Mouse (Mus musculus): Measurements from ENCODE around the gene Cacna2d1.

Gene Cacna2d1

DNA sequence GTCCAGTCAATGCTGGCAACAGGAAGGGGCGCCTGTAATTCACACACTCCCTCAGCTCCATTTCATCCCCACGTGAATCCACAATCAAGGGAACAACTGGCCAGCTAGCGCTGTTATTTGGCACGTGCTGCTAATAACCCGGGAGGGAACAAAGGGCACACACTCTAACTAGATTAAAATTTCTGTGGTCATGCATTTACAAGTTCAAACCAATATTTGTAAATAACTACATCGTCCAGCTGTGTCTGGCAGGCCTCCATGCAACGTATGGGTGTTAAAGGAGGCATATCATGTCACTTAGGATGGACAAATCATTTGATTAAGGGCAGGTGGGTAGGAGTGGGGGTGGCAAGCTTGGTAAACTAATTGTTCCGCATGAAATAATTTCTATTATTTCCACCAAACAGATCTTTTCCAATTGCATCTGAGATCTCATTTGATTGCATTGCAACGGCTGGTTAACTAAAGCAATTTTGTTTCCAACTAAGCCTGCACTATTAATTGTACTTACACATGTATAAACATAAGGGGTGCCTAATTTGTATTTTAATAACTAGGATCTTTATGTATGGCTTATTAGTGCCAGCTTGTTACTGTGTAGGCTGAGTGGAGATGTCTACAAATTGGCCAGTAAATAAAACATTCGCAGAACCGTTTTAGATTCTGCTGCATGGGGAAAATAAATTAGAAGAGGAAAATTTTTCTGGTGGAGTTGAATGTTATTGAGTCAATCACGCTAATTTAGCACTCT lies 231.8 kb downstream of the Cacna2d1 start:
- peak; percentile 3 to 6 for DNase-seq

DNA sequence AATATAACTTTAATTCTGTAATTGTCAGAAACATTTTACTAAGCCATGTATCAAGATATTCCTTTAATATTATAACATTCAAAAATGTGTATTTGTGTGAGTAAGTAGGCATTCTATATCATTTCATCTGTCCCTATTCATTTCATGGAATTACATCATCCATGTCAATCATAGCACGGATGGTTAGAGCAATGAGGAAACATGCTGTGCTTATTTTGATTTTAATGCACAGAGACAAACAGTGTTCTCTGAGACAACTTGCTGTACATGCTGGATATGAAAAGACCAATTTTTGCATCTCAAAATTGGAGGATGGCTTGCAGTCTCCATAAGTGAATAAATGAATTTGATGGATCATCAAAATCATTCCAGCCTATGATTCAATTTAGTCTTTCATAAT lies 232.4 kb downstream of the Cacna2d1 start:
- DNase-seq: no peak

DNA sequence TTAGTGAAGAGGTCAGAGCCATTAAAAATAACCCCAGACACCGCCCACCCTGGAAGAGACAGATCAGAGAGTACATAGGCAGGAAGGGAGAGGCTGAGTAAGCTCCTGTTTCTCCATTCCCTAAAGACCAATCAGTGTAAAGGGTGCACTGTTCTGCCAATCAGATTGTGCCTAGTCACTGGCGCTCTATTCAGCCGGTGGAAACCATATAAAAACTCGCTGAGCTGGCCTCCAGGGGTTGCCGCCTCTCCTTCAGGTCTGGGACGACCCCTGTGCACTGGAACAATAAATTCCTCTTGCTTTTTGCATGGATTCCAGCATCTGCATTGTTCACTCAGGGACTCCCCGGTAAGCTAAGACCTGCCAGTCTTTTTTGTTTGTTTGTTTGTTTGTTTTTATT lies 246.6 kb downstream of the Cacna2d1 start:
- no peak for DNase-seq

DNA sequence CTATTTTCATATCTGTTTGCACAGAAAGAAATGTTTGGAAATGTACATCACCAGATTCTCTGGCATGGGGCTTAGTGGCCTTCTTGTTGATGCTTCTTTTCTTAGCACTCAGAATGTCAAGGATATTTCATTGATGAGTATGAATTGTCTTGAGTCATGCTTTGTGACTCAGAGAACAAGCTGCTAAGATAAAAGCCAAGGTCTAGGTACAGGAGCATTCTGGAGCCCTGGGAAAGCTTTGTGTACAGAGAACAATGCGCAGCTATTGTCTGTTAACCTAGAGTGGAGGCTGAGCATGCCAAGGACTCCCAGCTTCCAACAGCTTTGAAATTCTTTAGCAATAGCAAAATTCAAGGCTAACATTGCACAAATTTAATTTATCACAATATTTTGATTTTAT lies 249.6 kb downstream of the Cacna2d1 start:
- DNase-seq: no peak

DNA sequence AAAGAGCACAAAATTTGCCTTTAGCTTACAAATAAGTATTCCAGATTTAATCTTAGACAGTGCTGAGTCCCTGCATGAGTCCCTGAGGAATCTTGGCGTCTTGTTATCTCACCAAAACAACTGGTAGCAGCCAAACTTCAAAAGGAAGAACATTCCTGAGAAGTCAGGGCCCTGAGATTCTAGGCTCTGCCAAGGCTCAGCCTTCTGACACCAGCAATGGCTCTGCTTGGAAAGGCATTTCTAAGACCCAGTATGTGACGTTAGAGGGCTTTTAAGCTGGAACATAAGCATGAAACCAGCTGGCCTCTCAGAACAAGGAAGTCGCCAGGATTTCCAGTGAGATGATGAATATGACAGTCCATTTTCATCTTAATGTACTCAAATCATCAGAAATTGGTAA lies 253.4 kb downstream of the Cacna2d1 start:
- DNase-seq: no peak

DNA sequence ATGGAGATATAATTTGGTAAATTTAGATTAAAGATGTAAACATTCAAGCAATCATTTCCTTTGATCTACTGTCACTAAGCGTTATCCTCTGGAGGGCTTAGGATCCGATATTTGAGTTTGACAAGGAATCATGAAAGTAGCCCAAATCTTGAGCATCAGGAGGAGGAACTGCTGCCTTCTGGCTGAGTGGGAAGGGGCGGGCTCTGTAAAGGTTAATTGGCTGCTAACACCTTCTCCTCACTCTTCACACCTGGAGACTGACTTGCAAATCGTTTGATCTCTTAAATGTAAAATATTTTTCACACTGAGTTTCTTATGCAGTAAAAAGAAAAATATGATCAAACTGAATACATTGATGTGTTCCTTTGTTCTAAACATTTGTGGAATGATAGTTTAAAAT lies 255.4 kb downstream of the Cacna2d1 start:
- DNase-seq: no peak

DNA sequence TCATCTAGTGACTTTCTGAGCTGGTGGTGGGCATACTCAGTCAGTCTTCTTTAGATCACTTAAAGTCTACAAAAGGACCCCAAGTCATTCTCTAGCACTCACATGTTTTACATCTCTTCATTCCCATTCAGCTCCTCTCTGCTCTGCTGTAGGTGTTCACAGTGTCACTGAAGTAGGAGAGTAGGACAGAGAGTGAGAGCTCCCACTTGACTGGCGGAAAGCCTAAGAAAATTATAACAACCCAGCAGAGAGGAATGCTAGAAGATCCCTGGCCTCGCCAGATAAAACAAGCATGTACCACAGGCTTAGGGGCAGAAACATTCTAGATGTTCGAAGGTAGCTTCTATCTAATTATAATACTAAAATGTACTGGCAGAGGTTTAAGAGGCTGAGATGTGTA lies 256.7 kb downstream of the Cacna2d1 start:
- no peak for DNase-seq

DNA sequence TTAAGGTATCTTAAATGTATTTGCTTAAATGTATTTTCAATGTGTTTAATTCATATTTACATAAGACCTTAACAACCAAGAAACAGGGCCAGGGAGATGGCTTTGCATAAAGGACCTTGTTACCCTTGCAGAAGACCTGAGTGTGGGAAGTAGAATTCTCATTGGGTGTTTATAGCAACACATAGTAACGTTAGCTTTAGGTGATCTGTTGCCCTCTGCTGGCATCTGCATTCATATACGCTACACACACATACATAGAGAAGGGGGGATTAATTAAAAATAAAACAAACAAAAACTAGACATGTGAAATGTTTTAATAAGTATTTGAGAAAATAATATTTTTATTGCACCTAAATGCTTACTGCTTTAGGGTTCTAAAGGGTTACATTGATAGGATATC lies 265.3 kb downstream of the Cacna2d1 start:
- DNase-seq: peak; percentile 6 to 20

DNA sequence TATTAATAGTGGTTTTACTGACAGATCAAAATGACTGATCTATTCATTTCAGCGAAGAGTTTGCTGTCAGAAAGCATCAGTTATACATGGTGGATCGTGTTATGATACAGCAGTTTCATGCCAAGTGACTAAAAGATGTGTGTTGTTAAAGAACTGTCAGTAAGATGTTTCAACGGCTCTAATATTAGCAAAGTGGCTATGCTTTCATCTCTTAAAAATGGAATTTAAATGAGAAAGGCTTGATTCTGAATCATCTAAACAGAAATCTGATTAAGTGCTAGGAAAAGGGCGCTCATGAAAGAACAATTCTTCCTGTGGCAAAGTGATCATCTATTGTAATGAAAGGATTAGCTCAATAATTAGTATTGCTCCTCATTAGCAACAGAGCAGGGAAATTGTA lies 287.5 kb downstream of the Cacna2d1 start:
- DNase-seq: no peak

DNA sequence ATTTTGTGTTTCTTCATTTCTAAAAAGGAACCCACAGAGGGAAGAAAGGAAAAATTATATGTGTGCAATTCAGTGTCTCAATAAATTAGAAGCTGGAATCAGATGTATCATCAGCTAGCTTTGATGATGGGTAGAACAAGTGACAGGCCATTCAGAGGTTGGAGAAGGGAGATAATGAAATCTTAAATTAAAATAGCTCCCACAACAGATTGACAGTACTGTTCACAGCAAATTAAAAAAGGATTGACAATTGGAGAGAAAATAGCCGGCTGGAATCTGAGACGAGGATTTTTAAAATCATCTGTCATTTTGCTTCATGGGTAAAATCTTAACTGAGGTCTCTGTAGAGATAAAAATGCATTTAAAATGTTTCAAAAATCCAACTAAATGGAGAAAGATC lies 290.9 kb downstream of the Cacna2d1 start:
- no peak for DNase-seq

DNA sequence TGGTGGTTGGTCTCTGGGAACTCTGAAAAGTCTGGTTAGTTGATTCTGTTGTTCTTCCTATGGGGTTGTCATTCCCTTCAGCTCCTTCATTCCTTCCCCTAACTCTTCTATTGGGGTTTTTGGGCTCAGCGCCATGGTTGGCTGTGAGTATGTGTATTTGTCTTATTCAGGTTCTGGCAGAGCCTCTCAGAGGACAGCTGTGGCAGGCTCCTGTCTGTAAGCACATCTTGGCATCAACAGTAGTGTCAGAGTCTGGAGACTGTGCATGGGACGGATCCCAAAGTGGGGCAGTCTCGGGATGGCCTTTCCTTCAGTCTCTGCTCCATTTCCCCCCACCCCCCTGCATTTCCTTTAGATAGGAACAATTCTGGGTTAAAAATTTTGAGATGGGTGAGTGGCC lies 294.9 kb downstream of the Cacna2d1 start:
- DNase-seq: peak in 1 of 2 experiments; percentile 3

DNA sequence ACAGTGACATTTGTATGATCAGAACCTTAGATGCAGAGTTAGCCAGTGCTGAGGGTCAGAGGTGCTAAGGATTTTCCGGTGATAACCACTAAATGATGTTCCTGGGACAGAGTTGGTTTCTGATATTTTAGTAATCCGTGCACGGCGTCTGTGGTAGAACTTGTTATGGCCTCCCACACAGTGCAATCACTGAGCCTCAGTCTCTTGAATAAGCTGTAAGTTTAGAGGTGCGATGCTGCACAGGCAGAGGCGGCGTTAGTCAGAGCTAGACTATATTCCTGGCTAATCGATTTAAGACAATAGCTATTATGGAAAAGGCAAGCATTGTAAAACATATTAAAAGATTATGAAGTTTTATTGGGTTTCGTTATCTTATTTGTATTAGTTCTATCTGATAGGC lies 297.0 kb downstream of the Cacna2d1 start:
- no peak for DNase-seq

DNA sequence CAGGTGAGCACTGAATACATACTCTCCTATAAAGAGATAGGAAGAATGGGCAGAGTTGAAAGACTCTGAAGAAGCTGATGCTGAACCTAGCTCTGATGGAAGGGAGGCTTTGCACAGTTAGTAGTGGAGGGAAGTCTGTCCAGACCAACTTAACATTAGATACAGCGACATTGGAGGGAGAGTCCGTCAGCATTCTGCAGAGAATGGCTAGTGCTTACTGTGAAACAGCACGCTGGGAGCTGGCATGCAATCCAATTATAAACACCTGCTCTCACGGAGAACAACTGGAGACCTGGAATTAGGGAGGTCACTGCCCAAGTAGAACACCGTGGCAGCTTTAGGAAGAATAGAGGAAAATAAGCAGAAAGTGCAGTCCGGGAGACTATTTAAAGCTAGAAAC lies 300.4 kb downstream of the Cacna2d1 start:
- no peak for DNase-seq

DNA sequence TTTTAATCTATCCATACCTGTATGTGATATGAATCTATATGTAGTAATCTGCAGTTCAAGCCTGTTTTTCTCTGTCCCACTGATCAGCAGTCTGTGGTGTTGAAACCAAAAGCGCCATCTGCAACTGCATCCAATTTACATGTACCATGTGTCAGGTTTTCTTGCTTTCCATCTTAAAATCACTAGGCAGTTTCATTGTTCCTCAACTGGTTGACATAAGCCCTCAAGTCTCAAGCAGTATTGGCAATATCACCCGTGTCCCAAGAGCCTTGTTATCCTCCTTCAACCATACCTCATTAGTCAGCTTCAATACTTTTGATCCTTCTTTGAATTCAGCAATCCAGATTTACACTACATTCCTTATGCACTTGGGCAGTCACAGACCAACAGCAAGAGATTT lies 301.4 kb downstream of the Cacna2d1 start:
- no peak for DNase-seq

DNA sequence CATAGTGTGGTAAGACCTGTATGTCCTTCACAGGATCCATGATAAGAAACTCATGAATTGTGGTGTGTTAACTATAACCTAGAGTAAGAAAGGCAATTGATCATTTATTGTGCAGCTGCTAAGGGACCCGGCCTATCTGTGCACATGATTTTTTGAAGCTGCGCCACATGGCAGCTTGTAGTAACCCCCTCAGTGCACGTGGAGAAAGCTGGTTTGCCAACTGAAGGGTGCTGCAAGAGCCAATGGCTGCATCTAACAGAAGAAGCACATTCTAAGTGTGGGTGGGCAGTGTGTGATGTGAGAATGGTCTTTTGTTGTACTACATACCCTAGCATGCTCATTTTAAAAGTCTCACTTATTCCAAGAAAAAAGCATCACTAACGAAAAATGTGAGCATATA lies 302.1 kb downstream of the Cacna2d1 start:
- no peak for DNase-seq

DNA sequence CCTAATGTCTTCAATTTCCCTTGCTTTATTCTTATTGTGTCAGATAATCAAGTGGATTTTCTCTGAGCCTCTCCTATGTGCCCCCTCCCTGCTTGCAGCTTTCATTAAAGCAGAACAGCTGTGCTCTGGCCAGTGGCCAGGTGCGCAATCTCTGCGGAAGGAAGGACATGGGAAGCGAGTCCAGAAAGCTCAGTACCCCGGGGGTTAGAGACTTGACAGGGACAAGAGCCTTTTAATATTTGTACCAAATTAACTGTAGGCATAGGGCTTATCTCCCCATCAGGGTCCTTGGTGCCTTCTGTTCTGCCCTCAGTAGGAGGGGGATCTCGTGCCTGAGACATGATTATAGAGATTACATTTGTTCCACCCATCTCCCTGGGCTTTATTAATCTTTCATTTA lies 303.5 kb downstream of the Cacna2d1 start:
- peak; percentile 75 to 77 for DNase-seq

DNA sequence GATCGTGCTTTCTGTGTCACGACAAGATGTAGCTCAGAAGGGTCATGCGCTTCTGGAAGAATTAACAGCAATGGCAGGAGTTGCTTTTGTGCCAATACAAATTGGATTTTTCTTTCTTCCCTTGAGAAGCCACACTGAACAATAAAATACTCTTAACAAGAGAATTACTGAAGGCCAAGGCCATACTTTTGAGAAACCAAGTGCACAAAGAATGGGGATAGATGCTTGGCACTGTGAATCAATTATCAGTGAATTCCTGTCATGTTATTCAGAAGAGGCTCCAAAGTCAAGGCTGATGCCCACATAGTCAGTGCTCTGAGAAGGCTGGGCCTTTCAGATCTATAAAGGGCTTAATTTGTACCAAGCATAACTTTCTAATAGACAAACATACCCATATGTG lies 305.8 kb downstream of the Cacna2d1 start:
- no peak for DNase-seq

DNA sequence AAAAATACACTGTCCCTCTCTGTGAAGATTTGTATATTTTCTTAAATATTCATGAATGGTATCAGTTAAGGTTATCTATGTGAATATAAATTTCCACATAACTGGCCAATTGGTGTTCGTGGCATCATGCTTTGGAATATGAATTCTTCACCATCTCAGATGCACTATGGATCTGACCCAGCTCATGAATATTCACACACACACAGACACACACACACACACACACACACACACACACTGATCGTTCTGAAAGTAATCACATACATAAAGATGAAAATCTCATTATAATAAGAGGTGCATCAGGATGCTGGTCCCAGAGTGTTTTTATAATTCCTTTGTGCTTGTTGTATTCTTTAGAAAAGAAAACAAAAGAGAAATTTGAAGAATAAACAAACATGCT lies 309.1 kb downstream of the Cacna2d1 start:
- no peak for DNase-seq

DNA sequence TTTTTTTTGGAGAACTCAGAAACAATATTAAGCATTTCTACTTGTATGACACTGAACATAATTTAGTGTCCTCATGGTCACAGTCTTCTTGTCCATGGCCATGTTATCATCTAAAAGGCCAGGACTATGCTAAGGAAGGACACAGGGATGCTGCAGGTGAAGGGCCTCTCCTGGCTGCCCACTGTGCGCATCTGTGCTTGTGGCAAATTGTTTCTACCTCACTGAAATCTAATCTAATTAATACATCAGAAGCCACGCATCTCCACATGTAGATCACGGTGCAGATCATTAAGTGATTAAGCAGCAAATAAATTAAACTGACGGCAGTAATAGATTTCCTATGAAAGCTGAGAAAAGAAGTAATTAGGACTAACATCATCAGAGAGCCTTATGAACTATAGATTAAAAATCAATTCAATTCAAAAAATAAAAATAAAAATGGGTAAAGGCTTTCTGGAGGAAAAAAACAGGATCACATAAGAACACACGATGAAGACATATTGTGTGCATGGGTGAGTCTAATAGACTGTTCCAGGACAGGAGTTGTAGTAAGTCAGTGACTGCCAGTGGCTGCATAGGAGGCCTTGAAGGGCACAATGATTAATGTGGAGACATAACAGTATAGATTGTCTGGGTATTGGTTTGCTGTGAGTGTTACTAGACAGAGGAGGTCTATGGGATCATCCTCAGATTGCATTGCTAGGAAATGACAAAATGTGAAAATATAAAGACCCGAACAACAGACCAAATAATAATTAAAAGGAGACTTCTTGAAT lies 318.4 kb downstream of the Cacna2d1 start:
- no peak for DNase-seq

DNA sequence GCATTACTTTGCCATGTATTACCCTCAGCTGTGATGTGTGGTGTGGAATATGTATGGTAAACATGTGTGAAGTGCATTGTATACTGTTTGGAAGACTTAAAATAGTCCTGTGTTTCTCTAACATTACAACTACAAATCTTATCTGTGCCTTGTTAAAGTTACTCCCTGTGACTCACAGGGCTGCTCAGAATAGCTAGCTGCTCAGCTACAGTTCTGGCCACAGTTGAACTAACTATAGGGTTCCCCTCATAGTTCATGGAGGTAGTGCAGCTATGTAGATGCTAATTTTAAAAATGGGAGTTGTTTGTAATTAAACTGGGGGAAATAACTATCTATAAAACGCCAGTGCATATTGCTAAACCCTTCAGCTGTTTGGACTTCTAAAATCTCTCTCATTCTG lies 319.3 kb downstream of the Cacna2d1 start:
- DNase-seq: no peak

DNA sequence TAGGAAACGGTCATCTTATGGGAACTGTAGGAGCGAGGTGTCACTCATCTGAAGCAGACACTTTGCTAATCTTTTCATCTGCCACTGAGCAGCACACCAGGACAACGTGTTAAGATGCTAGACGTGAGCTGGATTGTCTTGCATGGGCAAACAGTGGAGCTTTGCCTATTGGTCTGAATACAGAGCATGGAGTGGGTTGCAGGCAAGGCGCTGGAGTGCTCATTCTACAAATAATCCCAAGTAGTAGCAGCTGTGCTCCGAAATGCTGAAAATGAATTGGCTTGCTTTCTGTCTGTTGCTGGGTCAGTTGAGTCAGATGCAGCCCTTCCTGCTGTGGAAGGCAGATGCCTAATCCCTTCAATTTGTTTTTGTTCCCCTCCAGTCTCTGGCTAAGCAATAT lies 330.9 kb downstream of the Cacna2d1 start:
- DNase-seq: no peak

DNA sequence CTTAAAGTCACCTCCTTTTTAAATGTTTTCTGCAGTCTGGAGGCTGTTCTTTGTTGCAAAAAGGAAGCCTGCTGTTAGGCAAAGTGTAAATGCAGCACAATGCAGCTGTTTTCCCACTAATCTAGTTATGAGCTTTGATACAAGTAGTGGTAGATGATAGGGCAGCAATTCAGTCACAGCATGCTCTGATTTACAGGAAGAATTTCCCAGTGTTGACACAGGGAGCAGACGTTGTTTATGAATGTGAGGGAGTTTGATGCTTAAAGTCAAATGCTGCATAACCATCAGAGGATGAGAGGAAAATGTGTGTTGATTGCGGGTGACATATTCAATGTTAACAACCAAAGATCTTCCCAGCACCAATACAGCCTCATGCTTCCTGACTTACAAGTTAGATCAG lies 342.6 kb downstream of the Cacna2d1 start:
- no peak for DNase-seq

DNA sequence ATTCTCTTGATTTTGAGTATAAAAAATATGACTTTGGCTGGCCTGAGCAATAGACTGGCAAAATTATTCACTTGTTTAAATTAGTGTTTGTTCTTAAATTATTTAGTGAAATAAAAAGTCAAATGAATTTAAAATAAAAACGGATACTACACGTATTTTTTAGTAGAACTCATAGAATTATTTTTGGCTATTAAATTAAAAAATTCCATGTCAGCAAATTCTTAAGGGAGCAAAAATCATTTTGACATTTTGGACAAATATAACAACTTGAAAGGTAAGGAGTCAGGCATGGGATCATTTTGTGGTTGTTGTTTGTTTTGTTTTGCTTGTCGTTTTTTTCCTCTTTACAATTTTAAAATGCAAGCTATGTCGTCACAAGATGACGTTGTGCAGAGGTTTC lies 346.7 kb downstream of the Cacna2d1 start:
- DNase-seq: no peak

DNA sequence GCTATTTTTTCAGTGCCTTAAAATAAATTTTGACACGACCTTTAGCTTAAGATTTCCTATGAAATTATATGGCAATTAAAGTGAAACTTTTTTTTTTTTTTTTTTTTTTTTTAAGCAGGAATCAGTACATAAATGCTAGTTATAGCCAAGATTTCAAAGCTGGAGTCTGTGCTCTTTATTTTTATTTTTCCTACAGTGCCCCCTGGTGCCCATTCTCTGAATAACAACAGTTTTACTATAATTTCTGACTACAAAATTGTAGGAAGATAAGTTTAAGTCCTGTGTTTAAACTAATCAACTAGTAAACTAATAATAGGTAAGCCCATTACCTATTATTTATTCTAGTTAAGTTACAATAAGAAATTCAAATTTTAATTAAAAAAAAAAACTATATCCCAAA lies 358.7 kb downstream of the Cacna2d1 start:
- DNase-seq: peak; percentile 5 to 19

DNA sequence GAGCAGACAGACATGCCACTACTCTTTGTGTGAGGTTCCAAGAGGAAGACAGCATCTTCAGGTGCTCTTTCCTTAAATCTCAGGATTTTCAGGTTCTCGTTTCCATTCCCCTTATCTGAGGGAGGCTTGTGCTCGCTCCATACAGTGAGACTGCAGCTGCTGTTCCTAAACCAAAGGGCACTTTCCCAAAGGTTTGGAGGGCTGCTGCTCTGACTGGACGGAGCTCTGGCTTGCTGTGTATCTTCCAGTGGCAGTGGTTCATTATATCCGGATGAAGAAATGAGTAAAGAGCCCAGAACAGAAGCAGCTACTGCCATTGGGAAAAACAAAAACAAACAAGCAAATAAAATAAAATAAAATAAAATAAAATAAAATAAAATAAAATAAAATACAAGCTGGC lies 359.3 kb downstream of the Cacna2d1 start:
- DNase-seq: no peak

Measured in kidney, postnatal 4 days (tissue).